Mouse (Mus musculus) myocyte (in vitro differentiated cells): ENCODE measurements around the gene Uqcr11.

Source experiments
- E2F4 ChIP-seq: IDR thresholded peaks from one replicate; pipeline ENCODE4 v1.6.1; 2011; ENCODE audit warnings: mild to moderate bottlenecking, control low read depth, moderate library complexity; ENCODE audit not compliant: insufficient read depth
- MAX ChIP-seq: IDR thresholded peaks from one replicate; pipeline ENCODE4 v1.6.1; 2011; ENCODE audit warnings: low read depth, mild to moderate bottlenecking, control low read depth
- MYOD1 ChIP-seq, 3 experiments: IDR thresholded peaks; one replicate each; pipeline ENCODE4 v1.6.1; 2011; ENCODE audit warnings: control low read depth in 2 of 3, low read depth in 2 of 3, mild to moderate bottlenecking in 2 of 3, moderate library complexity in 1 of 3; ENCODE audit not compliant: insufficient read length in 2 of 3, control insufficient read depth in 1 of 3
- MYOG ChIP-seq, 3 experiments: IDR thresholded peaks; one replicate each; pipeline ENCODE4 v1.6.1; 2011; ENCODE audit warnings: control low read depth in 2 of 3, low read depth in 2 of 3, mild to moderate bottlenecking in 2 of 3; ENCODE audit not compliant: insufficient read length in 2 of 3, control insufficient read depth in 1 of 3, insufficient read depth in 1 of 3
- POLR2A ChIP-seq: IDR thresholded peaks from one replicate; pipeline ENCODE4 v1.6.1; 2011; ENCODE audit warnings: low read depth, mild to moderate bottlenecking, control low read depth, moderate library complexity; ENCODE audit not compliant: insufficient read length
- POLR2AphosphoS2 ChIP-seq: IDR thresholded peaks from one replicate; pipeline ENCODE4 v1.6.1; 2011; ENCODE audit warnings: low read depth, control low read depth; ENCODE audit not compliant: insufficient read length
- SRF ChIP-seq: IDR thresholded peaks from one replicate; pipeline ENCODE4 v1.6.1; 2011; ENCODE audit warnings: low read depth; ENCODE audit not compliant: control insufficient read depth, insufficient read length
- TCF12 ChIP-seq: IDR thresholded peaks from one replicate; pipeline ENCODE4 v1.6.1; 2011; ENCODE audit warnings: mild to moderate bottlenecking, control low read depth; ENCODE audit not compliant: poor library complexity, insufficient read depth, severe bottlenecking

- TF ChIP-seq POLR2A (peak; percentile 57), E2F4 (no peak), TCF12 (no peak), MYOD1 (IDR thresholded peaks at IDR 0.05; ENCODE audit: control insufficient read depth in 1 of 3, insufficient read length in 2 of 3, low read depth in 2 of 3) (peak in 1 of 3 experiments; percentile 66), POLR2AphosphoS2 (peak; percentile 36), MYOG (IDR thresholded peaks at IDR 0.05; ENCODE audit: control insufficient read depth in 1 of 3, insufficient read depth in 1 of 3, insufficient read length in 2 of 3, low read depth in 2 of 3) (no peak), MAX (no peak), SRF (no peak)
These were observed 19.1 kb downstream of the Uqcr11 start, which contains the start of gene Mex3d for GRCm38 (mm10) chr10:80387522-80387959.
